ENCODE assay signal across 17 mouse cellular contexts in the genomic region with DNA sequence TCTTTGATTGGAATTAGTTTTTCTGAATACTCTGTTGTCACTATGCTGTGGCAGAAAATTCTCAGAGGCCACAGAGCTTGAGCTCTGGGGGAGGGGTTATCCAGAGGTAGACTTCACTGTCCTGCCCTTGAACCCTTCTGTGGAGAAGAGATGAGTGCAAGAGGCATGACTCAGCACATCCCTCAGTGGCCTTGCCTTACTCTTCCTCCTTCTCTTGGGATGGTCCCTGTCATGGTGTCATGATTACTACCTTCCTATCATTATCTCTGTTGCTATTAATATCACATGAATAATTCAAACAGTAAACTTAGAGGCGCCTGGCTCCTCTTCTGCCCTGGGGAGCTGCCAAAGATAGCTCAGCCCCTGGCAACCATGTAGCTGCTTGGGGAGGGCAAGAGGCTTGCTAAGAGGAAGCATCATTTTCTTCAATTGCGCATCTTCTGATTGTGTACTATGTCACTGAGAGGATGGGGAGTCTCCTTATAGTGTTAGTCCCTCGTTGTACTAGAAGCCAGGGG.
DNase-seq lines count a peak whose midpoint lies in the region; TF ChIP-seq lines count a peak whose summit lies in the region.
"Had no signal": no experiment of that assay in that cellular context is flagged by ENCODE, and none has a peak within 500 bp of the region (broad histone marks: within the 10 kb centered on the region; RNA-seq: fewer than 3 reads in every experiment).

No protein-coding gene starts in this region.

- no peaks in the 10 kb centered on the region for H3K4me1 ChIP-seq in ES-E14 (ENCODE audit: control insufficient read depth in 2 of 2, insufficient read depth in 2 of 2, low read length in 2 of 2, poor library complexity in 1 of 2)
- H3K4me1 ChIP-seq in embryonic facial prominence, embryonic 10.5 days, result no peaks in the 10 kb centered on the region
- H3K4me1 ChIP-seq: hindbrain, embryonic 10.5 days; intestine, embryonic 15.5 days; liver, embryonic 13.5 days; midbrain, embryonic 10.5 days had no signal

- H3K36me3 ChIP-seq in ES-E14 (ENCODE audit: control insufficient read depth, insufficient read depth, low read length, poor library complexity, severe bottlenecking), result no peaks in the 10 kb centered on the region
- no peaks in the 10 kb centered on the region for H3K36me3 ChIP-seq in embryonic facial prominence, embryonic 10.5 days (replicated peaks)
- H3K36me3 ChIP-seq: hindbrain, embryonic 10.5 days; intestine, embryonic 15.5 days; liver, embryonic 13.5 days; midbrain, embryonic 10.5 days had no signal

- H3K9me3 ChIP-seq in ES-E14 (ENCODE audit: control insufficient read depth, insufficient read depth, low read depth, low read length), result no peaks in the 10 kb centered on the region
- no peaks in the 10 kb centered on the region for H3K9me3 ChIP-seq in embryonic facial prominence, embryonic 10.5 days
- H3K9me3 ChIP-seq: hindbrain, embryonic 10.5 days; intestine, embryonic 15.5 days; liver, embryonic 13.5 days; midbrain, embryonic 10.5 days had no signal

- H3K27me3 ChIP-seq in embryonic facial prominence, embryonic 10.5 days (replicated peaks; ENCODE audit: low read depth, poor library complexity, severe bottlenecking), result no peaks in the 10 kb centered on the region
- H3K27me3 ChIP-seq: intestine, embryonic 15.5 days; liver, embryonic 13.5 days; Patski had no signal

- no peak overlapping the region for H3K27ac ChIP-seq in ES-E14 (ENCODE audit: insufficient read depth, low read depth, low read length, poor library complexity, severe bottlenecking)
- no peak overlapping the region for H3K27ac ChIP-seq in embryonic facial prominence, embryonic 10.5 days (replicated peaks)
- H3K27ac ChIP-seq: hindbrain, embryonic 10.5 days; intestine, embryonic 15.5 days; liver, embryonic 13.5 days; midbrain, embryonic 10.5 days had no signal

- H3K4me3 ChIP-seq in ES-E14 (ENCODE audit: insufficient read depth in 1 of 2, low read depth in 1 of 2, low read length in 2 of 2, poor library complexity in 1 of 2, severe bottlenecking in 1 of 2), result no peak overlapping the region
- no peak overlapping the region for H3K4me3 ChIP-seq in embryonic facial prominence, embryonic 10.5 days
- H3K4me3 ChIP-seq: hindbrain, embryonic 10.5 days; intestine, embryonic 15.5 days; liver, embryonic 13.5 days; midbrain, embryonic 10.5 days; myocyte had no signal

- 86% methylated on average over 3 of the region's 3 CpGs for WGBS in embryonic facial prominence, embryonic 10.5 days

- intact Hi-C loops in heart, postnatal 25 days (cut with DNase I), result no loop called here
- intact Hi-C loops in gastrocnemius, postnatal 36 days (cut with DNase I), result no loop called here

- no peak overlapping the region for H3K9ac ChIP-seq in ES-E14 (ENCODE audit: insufficient read depth, low read depth, low read length, poor library complexity, severe bottlenecking)
- H3K9ac ChIP-seq: intestine, embryonic 15.5 days; liver, embryonic 13.5 days had no signal

- DNase-seq in heart, adult 18-20 months, result peak; percentile 60 to 65
- no peak for DNase-seq in heart, postnatal 25 days (ENCODE audit: low spot score)
- no peak for DNase-seq in ES-E14 (ENCODE audit: low read depth, low spot score)
- peak; percentile 13 for DNase-seq in adrenal gland, postnatal 25 days
- DNase-seq in gastrocnemius, postnatal 36 days, result peak; percentile 12 to 25
- DNase-seq in urinary bladder, postnatal 10 days (ENCODE audit: low spot score), result no peak
- no peak for DNase-seq in embryonic facial prominence, embryonic 10.5 days (ENCODE audit: low spot score)
- DNase-seq in embryo, embryonic 10.5 days (ENCODE audit: low spot score), result no peak
- DNase-seq: cerebellum, adult 18-20 months; kidney, postnatal 10 days; liver, embryonic 13.5 days; thymus, postnatal 36 days had no signal

- in situ Hi-C loops in ES-E14 (cut with MboI; ENCODE audit: low sequenced_read_pairs in 2 of 2, unreplicated experiment in 2 of 2), result no loop called here

TF ChIP-seq in ES-E14, 5 proteins besides CTCF, POLR2A, EP300 and RAD21:
- TF ChIP-seq HCFC1 (IDR thresholded peaks at IDR 0.05; ENCODE audit: borderline replicate concordance, insufficient read depth, low read length), result no peak
- peak; percentile 59; the same call in 1 of the 2 replicates for TF ChIP-seq MAFK (IDR thresholded peaks at IDR 0.05; ENCODE audit: insufficient read depth, low read depth, low read length)
- TF ChIP-seq ZNF384 (IDR thresholded peaks at IDR 0.05; ENCODE audit: low read depth, low read length), result no peak

Comparison
In these comparisons a context has a peak if more than half of its experiments do, and no peak if none do; other contexts are left out.
1. DNase-seq: peak in heart, adult 18-20 months (2 of 2), adrenal gland, postnatal 25 days (single experiment) and gastrocnemius, postnatal 36 days (2 of 2); none in heart, postnatal 25 days (single experiment), ES-E14 (single experiment), urinary bladder, postnatal 10 days (single experiment), embryonic facial prominence, embryonic 10.5 days (single experiment) and embryo, embryonic 10.5 days (single experiment).